Mouse (Mus musculus) ES-E14 (cell line): ENCODE results near the gene Cd300ld5.

Experiments
- CHD2 ChIP-seq: IDR thresholded peaks from 2 replicates; pipeline ENCODE4 v1.6.1; 2014; ENCODE audit warnings: mild to moderate bottlenecking, low read depth, low read length, inconsistent platforms
- HCFC1 ChIP-seq: IDR thresholded peaks from 2 replicates; pipeline ENCODE4 v1.6.1; 2012; ENCODE audit warnings: low read length, inconsistent platforms, borderline replicate concordance; ENCODE audit not compliant: insufficient read depth
- MAFK ChIP-seq: IDR thresholded peaks from 2 replicates; pipeline ENCODE4 v1.6.1; 2014; ENCODE audit warnings: mild to moderate bottlenecking, low read depth, low read length, inconsistent platforms; ENCODE audit not compliant: insufficient read depth
- ZNF384 ChIP-seq: IDR thresholded peaks from 2 replicates; pipeline ENCODE4 v1.6.1; 2012; ENCODE audit warnings: low read depth, low read length, inconsistent platforms

- TF ChIP-seq ZNF384 (no peak), CHD2 (no peak), MAFK (no peak), HCFC1 (no peak)
Measured at GRCm38 (mm10) chr11:114989793-114990192, 47.8 kb downstream of the Cd300ld5 start, which contains the start of gene Cd300ld.
